Mouse (Mus musculus): ENCODE data around the gene Rps11.

Gene Rps11

DNA sequence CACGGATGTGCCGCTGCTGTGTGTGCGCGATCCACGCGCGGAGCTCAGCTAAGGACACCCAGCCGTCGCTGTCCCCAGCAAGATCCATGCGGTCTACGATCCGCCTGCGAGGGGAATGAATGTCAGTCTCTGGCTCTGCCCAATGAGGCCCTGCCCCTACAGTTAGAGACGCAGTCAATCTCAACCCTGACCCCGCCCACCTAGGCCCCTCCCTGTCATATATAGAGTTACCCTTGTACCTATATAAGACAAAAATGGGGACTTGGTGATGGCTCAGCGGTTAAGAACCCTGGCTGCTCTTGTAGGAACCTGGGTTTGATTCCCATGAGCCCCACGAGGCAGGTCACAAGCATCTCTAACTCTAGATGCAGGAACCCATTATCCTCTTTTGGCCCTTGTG is 35.6 kb downstream of the Rps11 start:
- no peak for DNase-seq (ENCODE audit: low read depth, low spot score)

DNA sequence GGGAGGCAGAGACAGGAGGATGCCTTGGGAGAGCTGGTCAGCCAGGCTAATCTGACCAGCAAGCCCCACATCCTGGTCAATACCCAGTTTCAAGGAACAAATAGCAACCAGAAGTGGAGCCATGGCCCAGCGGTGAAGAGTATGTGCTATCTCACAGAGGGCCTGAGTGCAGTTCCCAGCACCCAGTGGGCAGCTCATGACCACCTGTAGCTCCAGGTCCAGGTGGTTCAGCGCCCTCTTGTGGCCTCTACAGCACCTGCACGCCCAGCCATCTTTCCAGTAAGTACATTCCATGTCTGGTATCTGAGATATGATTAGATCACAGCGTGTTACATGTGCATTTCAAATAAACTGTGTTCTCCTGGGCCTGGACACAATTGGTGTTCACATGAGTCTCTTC is 38.2 kb downstream of the Rps11 start:
- DNase-seq (ENCODE audit: low read depth, low spot score) = no peak

DNA sequence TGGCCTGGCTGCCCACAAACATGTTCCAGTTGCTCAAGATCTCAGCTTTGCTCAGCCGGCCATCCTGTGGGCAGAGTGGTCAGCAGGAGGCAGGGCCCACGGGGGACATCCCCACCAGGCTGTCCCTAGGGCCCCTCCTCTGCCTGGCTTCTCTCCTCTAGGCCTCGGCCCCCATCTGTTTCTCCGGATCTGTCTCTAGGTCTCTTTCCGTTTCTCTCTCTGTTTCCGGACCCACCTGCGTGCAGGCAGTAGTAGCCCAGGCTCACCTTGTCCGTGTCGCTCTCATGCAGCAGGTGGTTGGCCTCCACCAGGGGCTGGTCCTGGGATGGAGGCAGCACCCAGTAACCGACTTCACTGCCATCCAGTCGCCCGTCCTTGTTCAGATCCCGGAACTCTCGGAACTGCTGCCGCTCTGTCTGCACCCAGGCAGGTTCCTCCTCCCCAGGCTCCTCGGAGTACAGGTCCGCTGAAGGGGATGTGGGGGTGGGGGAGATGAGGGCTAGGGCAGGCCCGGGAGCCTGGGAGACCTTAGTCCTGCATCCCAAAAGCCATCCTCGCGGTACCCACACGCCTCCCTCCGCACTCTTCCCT is 40.8 kb downstream of the Rps11 start:
- DNase-seq (ENCODE audit: low read depth, low spot score) = no peak

DNA sequence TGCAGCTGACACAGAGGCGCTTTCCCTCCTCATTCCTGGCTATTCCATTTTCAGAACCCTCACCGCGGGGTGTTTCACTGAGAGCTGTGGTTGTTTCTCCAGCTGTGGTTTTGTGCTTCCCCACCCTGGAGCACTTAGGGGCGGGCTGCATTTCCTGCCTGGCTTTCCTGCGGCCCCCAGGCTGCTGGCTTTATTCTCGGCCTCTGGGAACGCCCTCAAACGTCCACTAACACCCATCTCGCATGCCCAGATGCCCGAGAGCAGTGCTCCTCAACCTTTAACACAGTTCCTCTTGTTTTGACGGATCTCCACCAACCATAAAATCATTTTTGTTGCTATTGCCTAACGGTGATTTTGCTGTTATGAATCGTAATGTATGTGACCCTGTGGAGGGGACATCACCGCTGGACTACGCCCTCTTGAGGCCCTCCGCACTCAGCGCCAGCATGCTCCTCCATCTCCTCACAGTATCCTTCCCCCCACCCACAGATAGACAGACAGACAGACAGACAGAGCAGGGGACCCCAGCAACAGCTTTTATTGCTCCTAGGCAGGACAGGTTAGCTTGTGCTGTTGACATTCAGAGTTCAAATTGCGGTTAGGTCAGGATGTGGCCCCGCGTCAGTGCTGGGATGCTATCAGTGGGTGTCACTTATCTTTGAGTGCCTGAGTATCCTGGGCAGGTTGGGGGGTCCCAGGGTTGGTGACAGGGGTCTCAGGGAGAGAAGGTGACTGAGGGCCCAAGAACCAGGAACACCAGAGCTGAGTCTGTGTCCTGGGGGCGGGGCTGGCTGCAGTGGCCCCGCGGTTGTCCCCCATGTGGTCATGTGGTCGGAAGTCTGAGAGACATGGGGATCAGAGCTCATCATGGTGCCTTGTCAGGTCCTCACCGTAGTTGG is 41.6 kb downstream of the Rps11 start:
- peak; percentile 63 for DNase-seq (ENCODE audit: low read depth, low spot score)

DNA sequence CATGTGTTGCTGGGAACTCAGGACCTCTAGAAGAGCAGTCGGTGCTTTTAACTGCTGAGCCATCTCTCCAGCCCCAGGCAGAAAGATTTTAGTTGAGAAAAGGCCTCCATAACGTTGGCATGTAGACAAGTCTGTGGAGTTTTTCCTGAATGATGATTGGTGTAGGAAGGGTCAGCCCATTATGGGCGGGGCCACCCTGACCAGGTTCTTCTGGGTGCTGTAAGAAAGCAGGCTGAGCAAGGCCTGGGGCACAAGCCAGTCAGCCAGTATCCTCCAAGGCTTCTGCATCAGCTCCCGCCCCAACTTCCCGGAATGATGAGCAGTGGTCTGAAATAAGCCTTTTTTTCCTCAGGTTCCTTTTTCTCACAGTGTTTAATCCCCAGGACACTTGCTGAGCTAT is 43.2 kb downstream of the Rps11 start:
- peak; percentile 76 for DNase-seq (ENCODE audit: low read depth, low spot score)

DNA sequence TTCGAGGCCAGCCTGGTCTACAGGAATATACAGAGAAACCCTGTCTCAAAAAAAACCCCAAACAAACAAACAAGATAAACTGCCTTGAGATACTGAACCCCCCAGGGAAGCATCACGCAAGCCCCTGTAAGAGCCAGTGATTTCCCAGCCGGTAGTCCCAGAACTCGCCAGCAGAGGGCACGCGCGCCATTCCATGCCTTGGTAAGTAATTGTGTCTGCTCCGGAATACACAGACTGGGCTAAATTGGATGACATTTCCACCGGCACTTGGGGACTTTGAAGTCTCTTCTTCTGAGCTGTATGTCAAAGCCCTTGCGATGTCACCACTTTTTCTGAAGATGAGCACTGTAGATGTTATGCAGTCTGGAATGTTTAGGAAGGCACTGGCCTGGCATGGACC is 44.4 kb downstream of the Rps11 start:
- DNase-seq (ENCODE audit: low read depth, low spot score) = peak; percentile 92

DNA sequence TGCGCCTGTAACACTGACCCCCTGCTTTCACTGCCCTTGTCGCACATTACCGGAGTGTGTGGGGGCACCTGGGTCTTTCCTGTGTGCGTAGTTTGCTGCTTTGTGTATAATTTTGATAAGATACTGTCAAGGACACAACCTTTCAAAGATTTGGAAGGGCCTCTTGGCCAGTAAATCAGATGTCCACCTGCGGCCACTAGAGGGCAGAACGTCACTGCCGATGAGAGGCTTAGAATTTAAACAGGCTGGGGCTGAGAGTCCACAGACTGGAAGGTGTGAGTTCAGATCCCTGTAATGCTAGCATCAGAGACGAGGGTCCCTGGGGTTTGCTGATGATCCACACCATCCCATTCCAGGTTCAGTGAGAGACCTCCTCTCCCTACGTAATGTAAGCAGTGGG is 45.7 kb downstream of the Rps11 start:
- peak; percentile 83 for DNase-seq (ENCODE audit: low read depth, low spot score)

DNA sequence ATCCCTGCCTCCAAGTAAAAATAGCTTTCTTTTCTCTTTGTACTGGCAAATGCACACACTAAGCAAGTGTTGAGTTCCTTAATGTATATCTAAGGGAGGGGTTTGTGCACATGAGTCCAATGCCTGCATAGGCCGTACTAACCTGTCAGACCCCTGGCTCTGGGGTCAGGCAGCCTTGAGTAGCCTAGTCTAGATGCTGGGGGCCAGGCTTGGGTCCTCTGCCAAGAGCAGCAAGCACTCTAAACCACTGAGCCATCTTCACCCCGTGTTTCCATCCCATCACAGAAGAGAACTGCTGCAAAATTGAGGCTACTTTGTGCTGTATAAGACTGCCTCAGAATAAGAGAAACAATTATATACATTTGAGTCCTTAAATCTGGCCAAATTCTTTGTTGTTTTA is 46.4 kb downstream of the Rps11 start:
- no peak for DNase-seq (ENCODE audit: low read depth, low spot score)

DNA sequence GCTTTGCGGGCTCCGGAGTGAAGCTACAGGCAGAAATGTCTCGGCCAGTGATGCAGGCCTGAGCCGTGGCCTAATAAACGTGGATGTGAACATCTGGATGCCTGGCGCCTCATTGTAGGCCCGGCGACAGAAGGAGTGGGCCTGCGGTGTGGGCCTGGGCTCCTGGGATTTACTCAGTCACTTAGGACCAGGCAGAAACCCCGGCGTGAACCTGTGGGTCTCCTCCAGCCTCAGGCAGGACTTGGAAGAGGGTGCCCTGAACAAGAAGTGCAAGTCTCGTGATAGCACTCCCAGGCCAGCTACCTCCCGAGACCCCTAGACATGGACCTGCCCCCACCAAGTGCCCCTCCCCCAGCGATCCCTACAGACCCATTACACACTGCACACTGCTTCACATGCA is 46.9 kb downstream of the Rps11 start:
- DNase-seq (ENCODE audit: low read depth, low spot score) = no peak

DNA sequence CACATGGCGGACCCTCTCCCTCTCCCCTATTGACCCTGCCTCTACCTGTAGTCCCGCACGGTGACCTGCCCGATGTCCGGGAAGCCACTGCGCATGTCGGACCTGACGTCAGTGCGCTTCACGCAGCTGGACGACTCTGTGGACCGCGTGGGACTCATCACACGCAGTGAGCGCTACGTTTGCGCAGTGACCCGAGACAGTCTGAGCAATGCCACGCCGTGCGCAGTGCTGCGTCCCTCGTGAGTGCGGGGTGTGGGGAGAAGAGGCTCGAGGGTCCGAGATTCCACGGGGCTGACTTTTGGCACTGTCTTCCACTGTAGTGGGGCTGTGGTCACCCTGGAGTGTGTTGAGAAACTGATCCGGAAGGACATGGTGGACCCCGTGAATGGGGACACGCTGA is 47.7 kb downstream of the Rps11 start:
- DNase-seq (ENCODE audit: low read depth, low spot score) = no peak

DNA sequence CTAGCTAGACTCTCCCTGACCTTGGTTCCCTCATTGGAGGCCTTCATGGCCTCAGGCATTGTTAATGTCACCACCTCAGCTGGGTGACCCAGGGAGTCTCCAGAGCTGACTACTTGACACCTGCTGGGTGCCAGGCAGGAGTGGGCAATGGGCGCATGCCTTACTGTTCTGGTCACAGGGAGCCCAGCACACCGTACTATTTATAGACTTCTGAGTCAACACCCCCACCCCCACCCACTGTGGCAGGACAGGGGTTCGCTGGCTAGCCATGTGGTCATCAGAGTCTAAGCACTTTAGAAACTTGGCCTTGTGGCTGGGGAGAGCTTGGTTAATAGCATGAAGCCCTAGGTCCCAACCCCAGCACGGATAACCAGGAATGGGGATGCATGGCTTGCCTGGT is 48.8 kb downstream of the Rps11 start:
- no peak for DNase-seq (ENCODE audit: low read depth, low spot score)

DNA sequence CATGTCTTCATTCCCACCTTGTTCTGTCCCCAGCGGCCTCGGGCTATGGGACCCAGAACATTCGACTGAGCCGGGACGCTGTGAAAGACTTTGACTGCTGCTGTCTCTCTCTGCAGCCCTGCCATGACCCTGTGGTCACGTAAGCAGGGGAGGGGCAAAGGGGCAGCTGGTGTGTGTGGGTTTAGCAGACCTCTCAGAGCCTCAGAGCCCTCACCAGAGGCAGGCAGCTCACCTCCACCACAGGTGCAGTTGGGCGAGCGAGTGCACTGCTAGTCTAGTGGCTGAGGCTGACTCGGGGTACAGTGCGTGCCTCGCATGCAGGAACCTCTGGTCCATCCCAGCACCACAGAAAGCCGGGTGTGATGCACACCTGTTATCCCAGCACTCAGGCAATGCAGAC is 50.3 kb downstream of the Rps11 start:
- DNase-seq (ENCODE audit: low read depth, low spot score) = no peak

DNA sequence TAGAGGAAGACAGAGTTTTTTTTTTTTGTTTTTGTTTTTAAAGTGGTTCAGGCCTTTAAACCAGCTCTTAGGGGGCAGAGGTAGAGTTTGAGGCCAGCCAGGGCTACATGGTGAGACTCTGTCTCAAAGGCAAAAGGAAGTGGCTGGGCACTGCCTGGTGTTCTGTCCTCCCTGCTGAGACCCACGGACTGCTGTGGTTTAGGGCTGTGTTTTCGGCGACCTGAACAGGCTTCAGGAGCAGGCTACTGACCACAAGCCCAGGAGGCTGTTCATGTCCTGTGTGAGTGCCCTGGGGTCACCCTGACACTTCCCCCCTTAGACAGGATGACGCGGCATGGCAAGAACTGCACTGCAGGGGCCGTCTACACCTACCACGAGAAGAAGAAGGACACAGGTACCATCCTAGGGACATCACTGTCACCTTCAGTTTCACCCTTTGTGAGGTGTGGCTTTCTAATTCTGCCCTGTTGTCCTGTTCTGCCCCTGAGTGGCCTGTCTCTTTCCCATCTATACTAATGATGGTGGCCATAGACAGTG is 51.0 kb downstream of the Rps11 start:
- no peak for DNase-seq (ENCODE audit: low read depth, low spot score)

Data from ES-CJ7 (cell line).